Mouse (Mus musculus) limb, embryonic 13.5 days (tissue): ENCODE measurements around the gene Ccdc13. TPM values are rescaled to one million over a fixed set of nuclear protein-coding genes. Genes with fewer than 3 reads are reported as not detected.
A peak's percentile ranks its signal among the peaks of the same experiment; 100 is the strongest.

ENCODE experiments used
- ATAC-seq: fragments of 200-750 bp; cut with Nextera tagmentation; 2 replicates; pipeline ENCODE4 v1.8.0; 2017; ENCODE audit warnings: low read depth, moderate number of reproducible peaks, moderate TSS enrichment; ENCODE audit not compliant: low FRiP score
- H3K27ac ChIP-seq: fragments of 300-500 bp; sonication (generic); 2 replicates; pipeline ENCODE4 v1.5.1; 2015; ENCODE audit warnings: inconsistent platforms, mild to moderate bottlenecking, moderate library complexity
- H3K27me3 ChIP-seq: fragments of 300-500 bp; sonication (generic); 2 replicates; pipeline ENCODE4 v1.6.1; 2015; ENCODE audit warnings: mild to moderate bottlenecking, inconsistent platforms
- H3K36me3 ChIP-seq: fragments of 300-500 bp; sonication (generic); 2 replicates; pipeline ENCODE4 v1.6.1; 2015; ENCODE audit warnings: inconsistent platforms, mild to moderate bottlenecking, moderate library complexity
- H3K4me1 ChIP-seq: fragments of 300-500 bp; sonication (generic); 2 replicates; pipeline ENCODE4 v1.6.1; 2015; ENCODE audit warnings: inconsistent platforms
- H3K4me2 ChIP-seq: fragments of 300-500 bp; sonication (generic); replicated peaks from 2 replicates; pipeline ENCODE4 v1.6.1; 2015; ENCODE audit warnings: inconsistent platforms, mild to moderate bottlenecking, moderate library complexity
- H3K4me3 ChIP-seq: fragments of 300-500 bp; sonication (generic); 2 replicates; pipeline ENCODE4 v1.5.1; 2015; ENCODE audit warnings: moderate library complexity, mild to moderate bottlenecking, inconsistent platforms
- H3K9ac ChIP-seq: fragments of 300-500 bp; sonication (generic); 2 replicates; pipeline ENCODE4 v1.6.1; 2015; ENCODE audit warnings: mild to moderate bottlenecking, inconsistent platforms
- H3K9me3 ChIP-seq: fragments of 300-500 bp; sonication (generic); 2 replicates; pipeline ENCODE4 v1.6.1; 2016; ENCODE audit warnings: inconsistent platforms
- WGBS: fragments of 180-500 bp; shearing (Covaris S2); methylation state at CpG from one replicate; pipeline ENCODE4 v1.1.7; 2015; 5-methylcytosine and 5-hydroxymethylcytosine counted together
- polyA plus RNA-seq: library from polyadenylated mRNA; unstranded; fragments of >200 nt; fragmentation: Nextera tagmentation; extraction: Ambion mirVana; gene quantifications from 2 replicates; pipeline ENCODE4 v1.2.1, GENCODE M21; 2015

Gene Ccdc13
- polyA plus RNA-seq, 1 experiment from 2014 or later = 0.76 TPM

GRCm38 (mm10) chr9:121791757-121792521, 47.3 kb downstream of the Ccdc13 start, which contains the start of gene Hhatl:
Hhatl (minus strand) TSS chr9:121792507.
- no peak within 1 kb of the TSS for H3K9ac ChIP-seq
- no peak within 1 kb of the TSS for H3K27ac ChIP-seq
- WGBS = 58% methylated on average over 23 of the region's 24 CpGs
- H3K9me3 ChIP-seq = no peaks in the 10 kb centered on the region
- no peak within 1 kb of the TSS for H3K4me3 ChIP-seq
- ATAC-seq = peak; percentile 45
- H3K27me3 ChIP-seq = peaks cover 3% of the 10 kb centered on the region; the same call in 1 of the 2 replicates
- H3K4me1 ChIP-seq = peaks cover 14% of the 10 kb centered on the region; the same call in 1 of the 2 replicates
- H3K36me3 ChIP-seq = no peaks in the 10 kb centered on the region
- H3K4me2 ChIP-seq = no peak within 1 kb of the TSS

- Histone ChIP-seq H3K4me3 (no peak overlapping the region), H3K4me2 (no peak overlapping the region), H3K4me1 (peaks cover 14% of the 10 kb centered on the region; the same call in 1 of the 2 replicates), H3K9ac (no peak overlapping the region), H3K9me3 (no peaks in the 10 kb centered on the region), H3K27me3 (0 out of 2 replicates have a peak, but pooled peaks cover 3% of the 10 kb centered on the region), H3K27ac (no peak overlapping the region), H3K36me3 (no peaks in the 10 kb centered on the region)
- peak; percentile 52 for ATAC-seq
- 16% methylated on average over 5 of the region's 5 CpGs for WGBS
Measured at GRCm38 (mm10) chr9:121791206-121791605, 48.1 kb downstream of the Ccdc13 start.

GRCm38 (mm10) chr9:121786359-121786758, 52.9 kb downstream of the Ccdc13 start:
- no peaks in the 10 kb centered on the region for H3K4me1 ChIP-seq
- H3K27me3 ChIP-seq = 0 out of 2 replicates have a peak, but pooled peaks cover 2% of the 10 kb centered on the region
- no peak overlapping the region for H3K4me2 ChIP-seq
- ATAC-seq = no peak
- WGBS = 81% methylated on average over 2 of the region's 2 CpGs
- H3K27ac ChIP-seq = no peak overlapping the region
- no peak overlapping the region for H3K9ac ChIP-seq
- H3K4me3 ChIP-seq = no peak overlapping the region
- H3K36me3 ChIP-seq = no peaks in the 10 kb centered on the region
- no peaks in the 10 kb centered on the region for H3K9me3 ChIP-seq

GRCm38 (mm10) chr9:121785261-121785660, 54.0 kb downstream of the Ccdc13 start:
- no peaks in the 10 kb centered on the region for H3K9me3 ChIP-seq
- no peak overlapping the region for H3K27ac ChIP-seq
- no peak for ATAC-seq
- no peak overlapping the region for H3K9ac ChIP-seq
- H3K27me3 ChIP-seq = peaks cover 10% of the 10 kb centered on the region; the same call in 1 of the 2 replicates
- H3K4me2 ChIP-seq = no peak overlapping the region
- 85% methylated on average over 8 of the region's 8 CpGs for WGBS
- no peak overlapping the region for H3K4me3 ChIP-seq
- H3K4me1 ChIP-seq = no peaks in the 10 kb centered on the region
- H3K36me3 ChIP-seq = no peaks in the 10 kb centered on the region

GRCm38 (mm10) chr9:121784801-121785200, 54.5 kb downstream of the Ccdc13 start:
- no peak overlapping the region for H3K27ac ChIP-seq
- H3K4me1 ChIP-seq = no peaks in the 10 kb centered on the region
- no peak overlapping the region for H3K4me3 ChIP-seq
- no peak for ATAC-seq
- no peak overlapping the region for H3K9ac ChIP-seq
- H3K9me3 ChIP-seq = no peaks in the 10 kb centered on the region
- H3K36me3 ChIP-seq = no peaks in the 10 kb centered on the region
- H3K4me2 ChIP-seq = no peak overlapping the region
- 88% methylated on average over 12 of the region's 12 CpGs for WGBS
- peaks cover 15% of the 10 kb centered on the region for H3K27me3 ChIP-seq

- H3K27ac ChIP-seq = no peak overlapping the region
- WGBS = 12% methylated on average over 54 of the region's 54 CpGs
Measured at GRCm38 (mm10) chr9:121778066-121778624, 61.1 kb downstream of the Ccdc13 start.

GRCm38 (mm10) chr9:121777484-121778065, 61.7 kb downstream of the Ccdc13 start, which contains the start of gene Klhl40:
Klhl40 (plus strand) TSS chr9:121777607.
- H3K27ac ChIP-seq = no peak within 1 kb of the TSS
- no peaks in the 10 kb centered on the region for H3K36me3 ChIP-seq
- H3K4me2 ChIP-seq = peak within 1 kb of the TSS; percentile 66
- WGBS = 19% methylated on average over 30 of the region's 30 CpGs
- H3K9ac ChIP-seq = peak within 1 kb of the TSS; percentile 51
- peak; percentile 67 for ATAC-seq
- peaks cover 17% of the 10 kb centered on the region for H3K4me1 ChIP-seq
- peaks cover 58% of the 10 kb centered on the region for H3K27me3 ChIP-seq
- H3K4me3 ChIP-seq = peak within 1 kb of the TSS; percentile 42
- no peaks in the 10 kb centered on the region for H3K9me3 ChIP-seq

More at GRCm38 (mm10) chr9:121778066-121778624, 61.1 kb downstream of the Ccdc13 start:
- H3K4me3 ChIP-seq = peak overlapping the region; percentile 42
- H3K4me2 ChIP-seq = peak overlapping the region; percentile 66
- peak overlapping the region; percentile 51 for H3K9ac ChIP-seq
- H3K4me1 ChIP-seq = peaks cover 17% of the 10 kb centered on the region
- H3K27me3 ChIP-seq = peaks cover 58% of the 10 kb centered on the region
- no peaks in the 10 kb centered on the region for H3K9me3 ChIP-seq
- ATAC-seq = no peak; the same call in 1 of the 2 replicates
- no peaks in the 10 kb centered on the region for H3K36me3 ChIP-seq

GRCm38 (mm10) chr9:121776511-121776910, 62.8 kb downstream of the Ccdc13 start:
- no peak for ATAC-seq
- Histone ChIP-seq H3K4me1 (peaks cover 17% of the 10 kb centered on the region), H3K27ac (no peak overlapping the region), H3K36me3 (no peaks in the 10 kb centered on the region), H3K27me3 (peaks cover 58% of the 10 kb centered on the region), H3K4me3 (no peak overlapping the region), H3K4me2 (no peak overlapping the region), H3K9me3 (no peaks in the 10 kb centered on the region), H3K9ac (no peak overlapping the region)
- WGBS = 70% methylated on average over 7 of the region's 7 CpGs

GRCm38 (mm10) chr9:121775951-121776350, 63.3 kb downstream of the Ccdc13 start:
- WGBS = 79% methylated on average over 10 of the region's 10 CpGs
- ATAC-seq = no peak
- Histone ChIP-seq H3K27ac (no peak overlapping the region), H3K9ac (no peak overlapping the region), H3K4me2 (no peak overlapping the region), H3K9me3 (no peaks in the 10 kb centered on the region), H3K4me3 (no peak overlapping the region), H3K4me1 (peaks cover 17% of the 10 kb centered on the region), H3K36me3 (no peaks in the 10 kb centered on the region), H3K27me3 (peaks cover 56% of the 10 kb centered on the region)

- no peaks in the 10 kb centered on the region for H3K9me3 ChIP-seq
- no peak overlapping the region for H3K27ac ChIP-seq
- WGBS = 69% methylated on average over 5 of the region's 5 CpGs
- H3K9ac ChIP-seq = no peak overlapping the region
- H3K4me1 ChIP-seq = 0 out of 2 replicates have a peak, but pooled peaks cover 5% of the 10 kb centered on the region
- peaks cover 22% of the 10 kb centered on the region for H3K27me3 ChIP-seq
- no peak overlapping the region for H3K4me3 ChIP-seq
- no peak overlapping the region for H3K4me2 ChIP-seq
- peaks cover 18% of the 10 kb centered on the region for H3K36me3 ChIP-seq
- ATAC-seq = no peak
Measured at GRCm38 (mm10) chr9:121772412-121772811, 66.8 kb downstream of the Ccdc13 start.

GRCm38 (mm10) chr9:121765166-121765855, 74.0 kb downstream of the Ccdc13 start:
- no peak overlapping the region for H3K27ac ChIP-seq
- WGBS = 89% methylated on average over 16 of the region's 16 CpGs
- ATAC-seq = no peak
- H3K9me3 ChIP-seq = no peaks in the 10 kb centered on the region
- no peak overlapping the region for H3K4me3 ChIP-seq
- no peaks in the 10 kb centered on the region for H3K27me3 ChIP-seq
- H3K9ac ChIP-seq = no peak overlapping the region
- H3K36me3 ChIP-seq = peaks cover 75% of the 10 kb centered on the region
- H3K4me1 ChIP-seq = peaks cover 17% of the 10 kb centered on the region
- no peak overlapping the region for H3K4me2 ChIP-seq
